9 mouse cellular contexts compared by ENCODE assay signal in genomic region chr15:78770234-78770982, GRCm38 (mm10). TPM values are rescaled to one million over a fixed set of nuclear protein-coding genes. Genes with fewer than 3 reads are reported as not detected.
DNase-seq lines count a peak whose midpoint lies in the region; ATAC-seq and TF ChIP-seq lines count a peak whose summit lies in the region.
"Had no signal": no experiment of that assay in that cellular context is flagged by ENCODE, and none has a peak within 500 bp of the region (broad histone marks: within the 10 kb centered on the region; RNA-seq: fewer than 3 reads in every experiment).

No protein-coding gene starts in this region.

- ATAC-seq in lung, embryonic 14.5 days (ENCODE audit: insufficient read depth), result no peak
- ATAC-seq in forebrain, postnatal 0 days, result no peak; the same call in 1 of the 2 replicates
- ATAC-seq in midbrain, embryonic 16.5 days, result no peak

- intact Hi-C loops in heart, postnatal 36 days (cut with DNase I), result no loop called here

- H3K27ac ChIP-seq in lung, embryonic 14.5 days (ENCODE audit: low read depth), result no peak overlapping the region
- H3K27ac ChIP-seq in forebrain, postnatal 0 days (ENCODE audit: low read depth, low read length), result peak overlapping the region; percentile 86
- peak overlapping the region; percentile 63 for H3K27ac ChIP-seq in midbrain, embryonic 16.5 days (ENCODE audit: low read length)

- H3K9ac ChIP-seq in lung, embryonic 14.5 days, result peak overlapping the region; percentile 11; the same call in 1 of the 2 replicates
- H3K9ac ChIP-seq in forebrain, postnatal 0 days, result peak overlapping the region; percentile 37; the same call in 1 of the 2 replicates
- H3K9ac ChIP-seq in midbrain, embryonic 16.5 days (ENCODE audit: low read depth, low read length), result peak overlapping the region; percentile 46; the same call in 1 of the 2 replicates

- H3K4me1 ChIP-seq in lung, embryonic 14.5 days (ENCODE audit: insufficient read depth), result no peaks in the 10 kb centered on the region
- peaks cover 16% of the 10 kb centered on the region for H3K4me1 ChIP-seq in forebrain, postnatal 0 days (ENCODE audit: insufficient read depth)
- peaks cover 7% of the 10 kb centered on the region for H3K4me1 ChIP-seq in midbrain, embryonic 16.5 days (ENCODE audit: control insufficient read depth, insufficient read depth, low read length)

- H3K4me2 ChIP-seq in lung, embryonic 14.5 days, result peak overlapping the region; percentile 58
- peak overlapping the region; percentile 39 for H3K4me2 ChIP-seq in forebrain, postnatal 0 days (ENCODE audit: low read depth)
- H3K4me2 ChIP-seq in midbrain, embryonic 16.5 days (ENCODE audit: low read length), result peak overlapping the region; percentile 22; the same call in 1 of the 2 replicates

- TF ChIP-seq CTCF in lung, embryonic 14.5 days (IDR thresholded peaks at IDR 0.05; ENCODE audit: low read depth), result no peak
- TF ChIP-seq CTCF in forebrain, postnatal 0 days (IDR thresholded peaks at IDR 0.05; ENCODE audit: low read depth), result no peak

- DNase-seq in heart, adult 11 months, result peak; percentile 90
- no peak for DNase-seq in heart, postnatal 36 days
- no peak for DNase-seq in lung, embryonic 14.5 days
- DNase-seq in lung, postnatal 14 days, result no peak
- DNase-seq in forebrain, postnatal 0 days, result no peak
- no peak for DNase-seq in left cerebral cortex, adult 11 months (ENCODE audit: low spot score)
- DNase-seq in MN1 (ENCODE audit: low spot score), result no peak
- DNase-seq: cerebellum, adult 11-12 months had no signal

- peaks cover 8% of the 10 kb centered on the region; the same call in 1 of the 2 replicates for H3K36me3 ChIP-seq in lung, embryonic 14.5 days (ENCODE audit: insufficient read depth)
- no peaks in the 10 kb centered on the region for H3K36me3 ChIP-seq in forebrain, postnatal 0 days (ENCODE audit: insufficient read depth)
- H3K36me3 ChIP-seq in midbrain, embryonic 16.5 days (ENCODE audit: control insufficient read depth, insufficient read depth, low read length), result no peaks in the 10 kb centered on the region

- no peaks in the 10 kb centered on the region for H3K9me3 ChIP-seq in lung, embryonic 14.5 days (ENCODE audit: low read depth, low read length)
- no peaks in the 10 kb centered on the region for H3K9me3 ChIP-seq in forebrain, postnatal 0 days (ENCODE audit: low read length)
- H3K9me3 ChIP-seq in midbrain, embryonic 16.5 days (replicated peaks; ENCODE audit: control insufficient read depth, low read length, poor library complexity, severe bottlenecking), result no peaks in the 10 kb centered on the region

- no peak overlapping the region for H3K4me3 ChIP-seq in lung, embryonic 14.5 days (ENCODE audit: low read depth, low read length)
- no peak overlapping the region; the same call in 1 of the 2 replicates for H3K4me3 ChIP-seq in forebrain, postnatal 0 days (ENCODE audit: low read depth, low read length)
- 0 out of 2 replicates have a peak overlapping the region, but pooled peaks have one; percentile 2 for H3K4me3 ChIP-seq in midbrain, embryonic 16.5 days (ENCODE audit: low read depth, low read length)

- WGBS in lung, embryonic 14.5 days, result 43% methylated on average over 9 of the region's 9 CpGs
- WGBS in forebrain, postnatal 0 days, result 28% methylated on average over 9 of the region's 9 CpGs
- 10% methylated on average over 9 of the region's 9 CpGs for WGBS in midbrain, embryonic 16.5 days

- H3K27me3 ChIP-seq in lung, embryonic 14.5 days (ENCODE audit: insufficient read depth, low read length), result no peaks in the 10 kb centered on the region
- no peaks in the 10 kb centered on the region for H3K27me3 ChIP-seq in forebrain, postnatal 0 days (ENCODE audit: insufficient read depth, low read length)
- no peaks in the 10 kb centered on the region for H3K27me3 ChIP-seq in midbrain, embryonic 16.5 days (ENCODE audit: control insufficient read depth, insufficient read depth, low read depth, low read length)

RNA-seq across cellular contexts. Expression of gene Mfng, which starts 2.9 kb away (rescaled TPM):
- 10 to 100 TPM; 11.2 to 11.8 TPM for total RNA-seq in heart, postnatal 36 days (2021)
- polyA plus RNA-seq in lung, embryonic 14.5 days (2014; fragmentation: Nextera tagmentation; extraction: Ambion mirVana), result 28.7 and 34.3 TPM in 2 replicates
- 6.4 and 11.4 TPM in 2 replicates for total RNA-seq in forebrain, postnatal 0 days (2014; rRNA removed)
- 16.0 and 16.8 TPM in 2 replicates for polyA plus RNA-seq in forebrain, postnatal 0 days (2015; fragmentation: Nextera tagmentation; extraction: Ambion mirVana)
- polyA plus RNA-seq in midbrain, embryonic 16.5 days (2015; fragmentation: Nextera tagmentation; extraction: Ambion mirVana), result 13.5 and 19.7 TPM in 2 replicates

RNA-seq across cellular contexts. Expression of gene Card10, which starts 32.4 kb away (rescaled TPM):
- total RNA-seq in heart, postnatal 36 days (2021), result 10 to 100 TPM; 15.4 to 19.0 TPM
- polyA plus RNA-seq in lung, embryonic 14.5 days (2014; fragmentation: Nextera tagmentation; extraction: Ambion mirVana), result 7.8 and 8.5 TPM in 2 replicates
- total RNA-seq in forebrain, postnatal 0 days (2014; rRNA removed), result 0.57 and 0.77 TPM in 2 replicates
- polyA plus RNA-seq in forebrain, postnatal 0 days (2015; fragmentation: Nextera tagmentation; extraction: Ambion mirVana), result 1.2 and 1.7 TPM in 2 replicates
- 1.8 and 2.2 TPM in 2 replicates for polyA plus RNA-seq in midbrain, embryonic 16.5 days (2015; fragmentation: Nextera tagmentation; extraction: Ambion mirVana)

RNA-seq across cellular contexts. Expression of gene Elfn2, which starts 51.8 kb away (rescaled TPM):
- 1 to 10 TPM in 1 of 2 experiments, under 1 TPM in 1; 0.75 to 1.5 TPM for total RNA-seq in heart, postnatal 36 days (2021)
- 0.03 and 0.08 TPM in 2 replicates for polyA plus RNA-seq in lung, embryonic 14.5 days (2014; fragmentation: Nextera tagmentation; extraction: Ambion mirVana)
- 33.9 and 51.6 TPM in 2 replicates for total RNA-seq in forebrain, postnatal 0 days (2014; rRNA removed)
- 8.1 and 10.1 TPM in 2 replicates for polyA plus RNA-seq in forebrain, postnatal 0 days (2015; fragmentation: Nextera tagmentation; extraction: Ambion mirVana)
- 9.6 and 12.6 TPM in 2 replicates for polyA plus RNA-seq in midbrain, embryonic 16.5 days (2015; fragmentation: Nextera tagmentation; extraction: Ambion mirVana)
